Mouse (Mus musculus) left cerebral cortex, adult 9 months (tissue): ENCODE measurements around the gene Nfam1.
"Not testable (repeated sequence)": the region's sequence is repeated elsewhere in the genome, so short reads cannot be mapped to it uniquely, and the experiment has no call there.

Source experiments
- DNase-seq, 2 experiments: peaks; one replicate each; pipeline ENCODE4 v3.0.0; 2022; ENCODE audit warnings: low spot score in 2 of 2

The Nfam1 gene

DNA sequence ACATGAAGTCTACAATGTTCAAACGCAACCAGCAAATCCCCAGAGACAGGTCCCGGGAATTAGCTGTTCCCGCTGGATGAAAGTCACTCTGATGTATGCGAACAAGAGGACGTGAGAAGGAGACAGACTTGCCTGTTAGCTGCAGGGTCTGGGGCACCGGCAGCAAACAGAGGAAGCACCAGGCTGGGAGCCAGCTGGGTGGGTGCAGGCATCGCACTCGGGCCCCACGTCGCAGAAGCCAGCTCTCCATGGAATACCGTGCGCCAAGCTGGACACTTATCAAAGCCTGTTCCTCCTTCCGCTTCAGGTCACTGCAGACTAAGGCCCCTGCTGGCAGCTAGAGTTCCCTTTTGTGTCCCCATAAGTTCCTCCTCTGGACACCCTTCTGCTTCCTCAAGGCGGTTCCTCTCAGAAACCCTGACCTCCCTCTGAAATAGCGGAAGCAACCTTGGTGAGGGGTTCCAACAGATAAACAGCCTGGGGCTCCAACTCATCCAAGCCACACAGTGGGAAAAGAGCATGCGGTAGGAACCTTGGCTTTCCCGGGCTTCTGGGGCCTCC, at the start of gene Nfam1:
Nfam1 (minus strand) TSS at position 326 of the 561 bp plus-strand sequence.
- no peak for DNase-seq

DNA sequence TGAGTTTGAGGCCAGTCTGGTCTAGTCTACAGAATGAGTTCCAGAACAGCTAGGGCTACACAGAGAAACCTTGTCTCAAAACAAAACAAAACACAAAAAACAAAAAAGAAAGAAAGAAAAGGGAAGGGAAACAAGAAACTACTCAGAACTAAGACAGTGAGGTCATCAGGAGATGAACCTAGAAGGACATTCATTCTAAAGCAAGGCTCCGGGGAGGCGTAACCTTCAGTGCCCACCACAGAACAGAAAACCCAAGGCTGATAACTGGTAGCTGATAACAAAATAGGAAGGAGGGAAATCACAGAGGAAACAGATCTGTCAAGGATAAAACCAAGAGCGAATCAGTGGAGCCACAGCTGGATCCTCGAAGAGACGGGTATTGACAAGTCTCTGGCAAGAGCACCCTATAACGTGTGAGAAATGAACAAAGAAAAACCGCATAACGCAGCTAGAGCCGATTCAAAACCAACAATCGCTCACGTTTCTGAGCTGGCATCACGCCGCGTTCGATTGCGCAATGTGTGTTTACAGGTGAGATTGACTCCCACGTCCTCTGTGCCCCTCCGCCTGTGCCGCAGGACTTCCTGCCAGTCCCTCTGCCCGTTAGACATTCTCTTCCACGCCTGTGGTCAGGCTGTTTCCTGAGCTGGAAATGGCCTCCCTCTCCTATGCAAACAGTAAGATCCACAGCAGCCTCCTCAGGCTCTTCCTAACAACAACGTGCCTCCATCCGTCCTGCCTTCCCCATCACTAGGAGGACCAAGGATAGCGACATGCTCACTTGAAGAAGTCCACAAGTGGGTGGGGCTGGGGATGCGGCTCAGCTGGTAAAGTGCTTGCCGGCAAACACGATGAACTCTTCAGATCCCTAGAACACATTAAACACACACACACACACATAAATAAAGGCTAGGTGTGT, 42.8 kb upstream of the Nfam1 start:
- no peak for DNase-seq

DNA sequence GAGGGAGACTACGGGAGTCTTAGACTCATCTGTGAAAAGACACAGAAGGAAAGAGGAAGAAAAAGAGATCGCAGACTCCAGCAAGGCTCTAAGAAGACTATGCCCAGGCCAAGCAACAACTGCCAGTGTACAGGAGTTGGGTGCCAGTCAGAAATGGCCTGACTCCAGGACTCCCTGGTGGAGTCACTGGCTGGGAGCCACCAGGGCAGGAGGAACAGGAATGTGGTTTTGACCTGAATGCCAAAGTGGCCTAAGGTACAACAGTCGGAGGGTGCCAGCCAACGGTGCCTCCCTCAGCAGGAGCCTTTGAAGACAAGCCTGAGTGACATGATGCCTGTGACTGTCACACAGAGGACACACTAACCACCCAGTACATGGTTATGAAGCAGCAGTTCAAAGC, 41.1 kb upstream of the Nfam1 start:
- DNase-seq, result no peak

DNA sequence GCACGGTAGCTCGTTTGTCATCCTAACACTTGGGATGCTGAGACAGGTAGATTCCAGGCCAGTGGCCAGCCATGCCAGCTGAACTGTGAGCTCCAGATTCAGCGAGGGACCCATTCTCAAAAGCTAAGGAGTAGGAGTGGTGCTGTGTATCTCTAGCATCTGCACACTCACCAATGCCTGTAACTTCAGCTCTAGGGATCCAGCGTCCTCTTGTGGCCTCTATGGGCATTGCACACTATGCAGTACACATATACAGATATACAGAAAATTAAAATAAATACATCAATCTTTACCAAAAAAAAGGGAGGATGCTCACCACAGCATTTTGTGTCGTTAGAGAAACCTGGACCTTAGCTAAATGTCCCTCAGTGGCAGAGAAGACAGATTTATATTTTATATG, 38.6 kb upstream of the Nfam1 start:
- no peak for DNase-seq

DNA sequence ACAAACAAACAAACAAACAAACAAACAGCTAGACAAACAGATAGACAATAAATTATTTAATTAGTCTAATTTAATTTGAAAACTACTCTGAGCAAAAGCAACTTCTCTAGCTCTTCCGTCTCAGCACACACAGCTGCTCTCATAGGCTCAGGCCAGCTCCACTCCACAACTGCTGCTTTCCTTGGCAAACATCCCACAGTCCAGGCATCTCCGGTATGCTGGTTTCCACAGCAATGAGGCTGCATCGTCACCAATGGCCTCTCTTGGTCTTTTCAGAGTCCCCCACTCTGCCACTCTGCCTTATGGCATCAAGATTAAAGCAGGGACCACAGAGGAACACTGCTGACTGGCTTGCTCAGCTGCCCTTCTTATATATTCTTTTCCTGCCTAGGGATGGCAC, 37.8 kb upstream of the Nfam1 start:
- no peak for DNase-seq

DNA sequence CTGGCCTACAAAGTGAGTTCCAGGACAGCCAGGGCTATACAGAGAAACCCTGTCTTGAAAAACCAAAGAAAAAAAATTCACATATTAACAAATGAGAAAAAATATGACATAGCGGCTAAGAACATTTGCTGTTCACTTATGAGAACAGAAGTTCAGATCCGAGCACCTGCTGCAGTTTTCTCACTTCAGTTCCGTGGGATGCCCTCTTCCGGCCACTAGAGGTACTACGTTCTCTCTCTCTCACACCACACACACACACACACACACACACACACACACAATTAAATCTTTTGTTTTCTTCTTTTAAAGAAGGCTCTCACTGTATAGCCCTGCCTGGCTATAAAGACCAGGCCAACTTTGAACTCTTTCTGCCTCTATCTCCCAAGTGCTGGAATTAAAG, 35.2 kb upstream of the Nfam1 start:
- no peak for DNase-seq

DNA sequence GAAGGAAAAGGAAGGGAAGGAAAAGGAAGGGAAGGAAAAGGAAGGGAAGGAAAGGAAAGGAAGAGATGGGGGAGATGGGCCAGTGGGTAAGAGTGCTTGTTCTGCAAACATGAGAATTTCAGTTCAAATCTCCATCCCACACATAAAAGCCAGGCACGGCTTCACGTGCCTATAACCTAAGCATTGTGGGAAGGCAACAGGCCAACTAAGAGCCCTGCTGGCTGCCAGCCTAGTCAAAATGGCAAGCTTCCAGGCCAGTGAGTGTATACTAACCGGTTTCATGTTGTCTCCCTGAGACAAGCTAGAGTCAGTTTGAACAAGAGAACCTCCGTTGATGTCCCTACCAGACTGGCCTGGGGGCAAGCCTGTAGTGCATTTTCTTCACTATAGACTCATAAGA, 32.4 kb upstream of the Nfam1 start:
- peak in 1 of 2 experiments; percentile 79 for DNase-seq

DNA sequence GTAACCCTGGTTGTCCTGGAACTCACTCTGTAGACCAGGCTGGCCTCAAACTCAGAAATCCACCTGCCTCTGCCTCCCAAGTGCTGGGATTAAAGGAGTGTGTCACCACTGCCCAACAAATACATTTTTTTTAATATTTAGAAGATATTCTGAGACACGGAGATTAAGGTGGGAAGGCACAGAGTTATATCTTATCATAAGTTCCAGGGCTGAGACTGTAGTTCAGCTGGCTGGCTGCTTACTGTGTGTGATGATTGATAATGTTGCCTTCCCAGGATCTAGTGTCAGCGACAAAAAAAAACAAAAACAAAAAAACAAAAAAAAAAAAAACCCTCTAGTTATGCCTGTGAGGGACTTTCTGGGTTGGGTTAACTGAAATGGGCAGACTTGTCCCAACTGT, 29.5 kb upstream of the Nfam1 start:
- DNase-seq, result not testable (repeated sequence)

DNA sequence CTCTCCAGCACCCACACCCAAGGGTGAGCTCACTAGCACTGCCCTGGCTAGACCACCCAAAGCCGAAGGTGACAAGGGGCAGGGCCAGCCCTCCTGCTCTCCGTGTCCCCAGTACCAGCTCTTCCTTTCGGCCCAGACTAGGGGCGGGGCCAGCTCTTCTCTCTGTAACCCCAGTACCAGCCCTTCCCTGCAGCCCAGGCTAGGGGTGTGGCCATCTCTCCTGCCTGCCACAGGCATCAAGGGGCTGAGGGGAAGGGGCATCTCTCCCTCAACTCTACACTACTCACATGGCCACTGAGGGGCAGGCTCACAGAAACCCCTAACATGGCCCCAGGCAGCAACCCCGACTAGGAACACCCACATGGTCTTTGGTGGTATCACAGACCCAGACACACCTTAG, 28.6 kb upstream of the Nfam1 start:
- DNase-seq, result no peak

DNA sequence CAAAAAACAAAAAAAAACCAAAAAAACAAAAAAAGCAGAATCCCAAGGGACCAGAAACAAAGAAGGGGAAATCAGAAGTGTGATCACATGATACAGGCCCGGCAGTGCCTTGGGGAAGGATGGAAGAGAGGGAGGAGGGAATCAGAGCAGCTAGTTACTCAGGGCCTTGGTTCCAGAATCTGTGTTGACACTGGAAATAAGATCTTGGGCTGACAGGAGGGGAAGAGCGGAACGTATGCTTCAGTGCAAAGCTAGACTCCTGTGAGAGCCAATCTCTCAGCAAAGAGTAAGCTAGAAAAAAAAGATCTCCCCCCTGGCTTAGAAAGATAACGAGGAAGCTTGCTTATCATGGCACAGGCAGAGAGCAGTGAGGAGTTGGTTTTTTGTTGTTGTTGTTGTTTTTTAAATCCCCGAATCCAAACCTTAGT, 26.1 kb upstream of the Nfam1 start:
- DNase-seq, result no peak

DNA sequence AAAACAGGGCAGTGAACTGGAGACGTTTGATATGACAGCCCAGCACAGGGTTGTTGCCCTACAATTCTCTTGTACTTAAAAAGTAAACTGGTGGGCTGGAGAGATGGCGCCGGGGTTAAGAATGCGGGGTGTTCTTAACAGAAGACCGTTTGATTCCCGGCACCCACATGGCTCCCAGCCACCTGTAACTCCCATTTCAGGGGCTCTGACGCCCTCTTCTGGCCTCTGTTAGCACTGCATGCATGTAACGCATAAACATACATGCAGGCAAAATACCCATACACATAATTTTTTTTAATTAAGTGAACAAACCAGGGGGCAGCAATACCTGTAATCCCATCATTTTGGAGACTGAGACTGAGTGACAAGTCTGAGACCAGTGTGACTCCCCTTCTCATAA, 24.4 kb upstream of the Nfam1 start:
- DNase-seq, result no peak

DNA sequence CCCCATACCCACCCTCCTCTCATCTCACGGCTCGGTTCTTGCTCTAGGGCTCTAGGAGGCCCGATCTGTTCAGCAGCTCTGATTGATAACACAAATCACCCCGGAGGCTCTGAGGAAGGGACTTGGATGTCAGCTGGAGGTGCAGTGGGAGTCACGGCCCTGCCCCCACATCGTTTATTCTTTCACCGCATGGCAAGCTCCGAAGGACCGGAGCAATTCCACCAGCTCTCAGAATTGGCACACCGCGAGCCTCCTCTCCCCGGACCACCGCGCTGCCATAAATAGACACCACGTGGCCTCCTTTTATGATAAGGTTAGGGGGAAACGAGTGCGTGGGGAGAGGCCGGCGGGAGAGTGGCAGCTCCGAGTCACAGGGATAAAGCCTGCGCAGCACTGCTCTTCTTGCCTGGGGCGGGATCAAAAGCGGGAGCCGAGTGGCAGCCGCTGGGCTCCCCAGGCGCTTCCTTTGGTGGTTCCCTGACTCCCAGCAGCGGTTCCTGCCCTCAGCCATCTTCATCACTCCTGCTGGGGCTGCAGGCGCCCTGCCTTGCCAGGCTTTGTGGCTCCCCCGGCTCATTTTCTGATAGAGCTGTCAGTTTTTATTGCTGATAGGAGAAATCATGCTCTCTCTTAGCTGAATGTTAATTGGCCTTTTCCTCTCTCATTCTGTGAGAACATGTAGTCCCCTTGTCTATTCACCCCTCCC, 23.4 kb upstream of the Nfam1 start:
- peak in 1 of 2 experiments; percentile 65 for DNase-seq

DNA sequence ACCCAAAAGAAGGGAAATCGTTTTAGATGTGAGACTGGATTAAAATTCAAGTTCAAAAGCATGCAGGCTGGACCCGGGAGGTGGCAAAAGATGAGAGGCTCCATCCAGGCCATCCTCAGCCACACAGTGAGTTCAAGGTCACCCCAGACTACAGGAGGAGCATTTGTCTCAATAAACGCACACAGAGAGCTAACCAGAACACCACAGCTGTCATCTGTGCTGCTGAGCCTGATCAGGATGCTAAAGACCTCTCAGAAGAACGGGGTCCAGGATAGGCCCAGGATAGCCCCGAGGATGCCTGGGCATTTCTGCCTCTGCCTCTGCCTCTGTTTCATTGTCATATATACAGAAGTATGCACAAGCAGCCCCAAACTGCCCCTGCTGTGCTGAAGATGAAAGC, 22.5 kb upstream of the Nfam1 start:
- no peak for DNase-seq

DNA sequence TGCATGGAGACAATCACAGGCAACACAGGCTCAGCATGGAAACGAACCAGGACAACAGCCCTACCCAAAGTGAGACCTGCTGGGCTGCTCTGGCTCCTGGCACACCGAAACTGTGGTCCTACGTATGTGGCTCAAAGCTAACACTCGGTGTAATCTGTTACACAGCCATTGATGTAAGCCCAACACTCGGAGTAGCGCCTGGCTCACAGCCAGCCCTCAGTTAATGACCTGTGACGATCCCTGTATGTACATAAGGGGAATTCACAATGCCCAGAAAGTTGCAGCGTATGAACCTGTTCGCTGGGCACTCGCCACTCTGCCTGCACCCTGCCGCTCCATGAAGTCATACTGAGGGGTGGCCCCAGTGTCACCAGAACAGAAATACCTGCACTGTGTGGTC, 20.2 kb upstream of the Nfam1 start:
- DNase-seq, result no peak

DNA sequence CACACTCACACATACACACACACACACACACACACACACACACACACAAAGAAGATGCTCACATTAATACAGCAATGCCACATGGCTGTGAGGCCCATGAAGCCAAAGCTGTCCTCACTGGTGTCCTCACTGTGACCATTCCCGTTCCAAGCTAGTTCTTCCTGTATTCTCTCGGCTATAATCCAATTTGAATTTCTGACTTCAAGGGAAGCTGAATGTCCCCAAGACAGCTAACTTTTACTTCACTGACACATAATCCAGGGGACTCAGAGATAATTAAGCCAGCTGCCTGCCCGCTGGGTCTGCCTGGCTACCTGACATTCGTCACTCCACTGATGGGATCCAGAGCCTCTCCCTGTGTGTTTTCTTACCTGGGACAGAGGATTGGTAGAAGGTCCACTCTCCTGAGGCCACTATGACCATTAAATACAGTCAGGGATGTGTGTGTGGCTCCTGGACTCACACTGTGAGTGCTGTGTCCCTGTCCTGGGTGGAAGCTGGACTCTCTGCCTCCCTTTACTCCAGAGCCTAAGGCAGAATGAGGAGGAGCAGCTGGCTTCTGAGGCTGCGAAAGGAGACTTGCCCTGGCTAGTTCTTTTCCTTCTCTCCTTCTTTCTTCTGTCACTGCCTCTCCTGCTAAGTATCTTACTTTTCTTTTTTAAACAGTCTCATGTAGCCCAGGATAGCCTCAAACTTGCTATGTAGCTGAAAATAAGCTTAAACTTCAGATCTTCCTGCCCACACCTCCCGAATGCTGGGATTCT, 19.4 kb upstream of the Nfam1 start:
- no peak for DNase-seq

DNA sequence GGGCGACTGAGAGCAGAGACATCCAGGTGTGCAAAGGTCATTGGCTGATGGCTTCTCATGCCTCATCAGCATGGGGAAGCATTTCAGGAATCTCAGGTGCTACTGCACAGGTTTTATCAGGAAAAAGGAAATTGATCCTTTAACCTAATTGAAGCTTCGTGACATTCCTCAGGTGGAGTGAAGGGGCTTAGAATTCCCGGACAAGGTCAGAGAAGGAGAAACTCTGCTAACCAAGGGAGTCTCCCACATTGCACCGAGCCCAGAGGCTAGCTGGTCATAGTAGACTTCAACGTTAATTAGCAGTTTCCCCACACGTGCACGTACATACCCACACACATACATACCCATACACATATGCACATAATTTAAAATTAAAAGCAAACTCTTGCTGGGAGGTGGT, 13.6 kb upstream of the Nfam1 start:
- DNase-seq, result no peak

DNA sequence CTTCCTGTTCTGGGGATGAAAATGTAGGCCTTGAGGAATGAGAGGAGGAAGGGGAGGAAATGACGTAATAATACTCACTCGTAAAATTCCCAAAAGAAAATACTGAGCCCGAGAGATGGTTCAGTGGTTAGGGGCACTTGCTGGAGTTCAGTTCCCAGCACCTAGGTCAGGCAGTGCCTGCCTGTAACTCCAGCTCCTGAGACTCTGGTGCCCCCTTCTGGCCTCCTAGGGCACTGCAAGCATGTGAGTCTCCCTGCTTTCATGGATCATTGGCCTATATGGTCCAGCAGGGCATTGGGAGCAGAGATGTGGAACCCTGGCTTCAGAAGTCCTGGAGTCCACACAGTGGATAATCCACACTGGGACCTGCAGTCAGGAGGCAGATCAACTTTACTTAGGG, 13.2 kb upstream of the Nfam1 start:
- DNase-seq, result no peak

DNA sequence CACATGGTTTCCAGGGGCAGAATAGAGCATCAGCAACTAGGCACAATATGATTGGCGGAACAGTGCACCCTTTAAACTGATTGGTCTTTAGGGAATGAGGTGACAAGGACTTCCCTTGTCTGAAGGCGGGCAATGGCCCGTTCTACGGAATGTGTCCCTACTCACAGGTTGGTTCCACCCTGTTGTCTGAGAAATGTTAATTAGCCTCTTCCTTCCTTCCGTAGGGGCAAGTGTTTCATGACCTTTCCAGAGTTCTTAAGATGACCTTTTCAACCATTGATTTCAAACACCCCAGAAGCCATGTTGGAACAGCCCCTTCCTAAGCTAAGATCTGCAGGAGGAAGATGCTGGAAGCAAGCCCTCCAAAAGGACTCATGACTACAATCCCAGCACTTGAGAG, 12.5 kb upstream of the Nfam1 start:
- DNase-seq, result not testable (repeated sequence)

DNA sequence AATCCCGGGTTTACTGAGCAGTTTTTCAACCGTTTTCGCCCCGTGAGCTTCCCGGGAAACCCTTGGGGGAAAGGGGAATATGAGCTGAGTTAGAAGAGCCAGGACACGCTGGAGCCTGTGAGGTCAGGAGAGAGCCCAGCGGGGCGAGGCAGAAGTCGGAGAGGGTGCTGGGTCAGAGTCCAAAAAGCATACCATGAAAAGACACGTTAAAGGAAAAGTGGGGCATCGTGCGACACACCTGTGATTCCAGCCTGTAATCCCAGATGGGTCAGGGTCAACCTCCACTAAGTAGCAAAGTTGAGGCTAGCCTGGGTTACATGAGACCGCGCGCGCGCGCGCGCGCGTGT, 10.2 kb upstream of the Nfam1 start:
- no peak for DNase-seq

DNA sequence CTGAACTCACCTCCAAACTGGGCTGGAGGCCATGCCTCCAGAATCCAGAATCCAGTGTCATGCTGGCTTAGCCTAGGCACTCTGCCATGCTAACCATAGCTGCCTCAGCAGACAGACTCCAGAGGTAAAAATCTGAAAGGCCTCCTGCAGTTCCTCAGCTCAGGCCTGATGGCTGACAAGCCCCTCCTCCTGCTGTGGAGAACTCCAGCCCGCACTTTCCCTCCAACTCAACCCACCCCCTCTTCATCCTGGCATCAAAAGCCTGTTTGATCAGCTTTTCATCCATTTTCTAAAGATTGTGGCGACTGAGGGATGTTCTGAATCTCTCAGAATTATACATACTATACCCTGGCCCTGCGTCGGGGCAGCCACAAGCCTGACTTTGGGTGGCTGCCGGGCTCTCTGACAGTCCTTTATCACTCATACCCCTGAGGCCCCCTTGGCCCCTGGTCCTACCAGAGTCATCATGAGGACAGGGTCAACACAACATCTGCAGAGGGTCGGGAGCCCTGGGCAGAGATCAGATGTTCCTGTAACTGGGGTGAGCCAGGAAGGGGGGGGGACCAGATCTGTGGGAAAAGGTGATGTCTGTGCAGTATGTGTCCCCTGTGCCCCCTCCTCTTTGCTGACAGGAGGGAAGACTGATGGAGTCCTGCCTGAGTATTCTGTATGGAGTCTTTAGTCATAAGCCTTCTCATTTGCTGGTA, 9.7 kb upstream of the Nfam1 start:
- DNase-seq, result no peak

DNA sequence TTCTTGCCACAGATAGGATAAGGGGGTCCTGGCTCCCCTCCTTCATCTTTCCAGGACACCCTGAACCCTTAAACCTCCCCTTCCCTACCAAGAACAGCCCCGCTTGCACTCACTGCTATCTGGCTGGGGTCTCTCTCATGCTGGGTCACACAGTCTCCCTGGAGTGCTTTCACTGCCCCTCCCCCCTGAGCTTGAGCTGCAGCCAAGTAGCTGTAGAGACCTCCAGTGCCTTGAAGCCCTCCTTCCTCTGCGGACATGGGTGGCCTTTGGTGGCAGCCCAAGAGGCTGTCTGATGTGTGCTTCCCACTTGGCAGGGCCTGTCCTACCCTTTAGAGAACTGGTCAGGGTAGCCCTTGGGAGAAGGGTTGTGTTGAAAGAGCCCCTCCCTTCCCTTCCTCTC, 7.0 kb upstream of the Nfam1 start:
- DNase-seq, result no peak

DNA sequence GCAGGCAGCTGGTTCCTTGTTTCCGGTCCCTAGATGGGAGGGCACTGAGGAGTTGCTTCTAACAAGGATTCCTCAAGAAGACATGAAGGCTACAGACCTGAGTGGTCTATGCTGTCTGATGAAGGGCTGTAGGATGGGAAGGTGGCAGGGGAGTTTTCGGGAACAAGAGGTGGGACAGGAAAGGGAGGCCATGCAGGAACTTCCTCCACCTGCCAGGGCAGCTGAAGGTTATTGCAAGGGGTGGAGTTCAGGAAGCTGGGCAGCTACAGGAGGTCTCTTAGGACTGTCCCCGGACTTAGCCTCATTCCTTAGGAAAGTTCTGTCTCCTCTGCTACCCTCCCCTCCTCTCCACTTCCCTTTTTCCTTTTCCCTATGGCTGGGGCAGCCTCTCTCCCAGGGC, 5.7 kb upstream of the Nfam1 start:
- no peak for DNase-seq
